Mouse (Mus musculus) layer of hippocampus, postnatal 25 days (tissue): ENCODE measurements around the gene Gpcpd1. TPM values are rescaled to one million over a fixed set of nuclear protein-coding genes. Genes with fewer than 3 reads are reported as not detected.

Source experiments
- DNase-seq, 2 experiments: peaks; one replicate each; pipeline ENCODE4 v3.0.0; 2022; ENCODE audit warnings: mixed read lengths in 2 of 2, low spot score in 1 of 2; ENCODE audit errors: extremely low spot score in 1 of 2
- total RNA-seq, 2 experiments: library from RNA; stranded (reverse); gene quantifications; 2 replicates each; pipeline ENCODE4 v1.2.3; 2021

The Gpcpd1 gene
- total RNA-seq, 2 experiments from 2014 or later, result 69.6 to 87.4 TPM

GRCm38 (mm10) chr2:132526110-132526509, 61.4 kb downstream of the Gpcpd1 start:
- no peak for DNase-seq

- no peak for DNase-seq
Observed at GRCm38 (mm10) chr2:132518021-132518901, 69.3 kb downstream of the Gpcpd1 start.

DNA sequence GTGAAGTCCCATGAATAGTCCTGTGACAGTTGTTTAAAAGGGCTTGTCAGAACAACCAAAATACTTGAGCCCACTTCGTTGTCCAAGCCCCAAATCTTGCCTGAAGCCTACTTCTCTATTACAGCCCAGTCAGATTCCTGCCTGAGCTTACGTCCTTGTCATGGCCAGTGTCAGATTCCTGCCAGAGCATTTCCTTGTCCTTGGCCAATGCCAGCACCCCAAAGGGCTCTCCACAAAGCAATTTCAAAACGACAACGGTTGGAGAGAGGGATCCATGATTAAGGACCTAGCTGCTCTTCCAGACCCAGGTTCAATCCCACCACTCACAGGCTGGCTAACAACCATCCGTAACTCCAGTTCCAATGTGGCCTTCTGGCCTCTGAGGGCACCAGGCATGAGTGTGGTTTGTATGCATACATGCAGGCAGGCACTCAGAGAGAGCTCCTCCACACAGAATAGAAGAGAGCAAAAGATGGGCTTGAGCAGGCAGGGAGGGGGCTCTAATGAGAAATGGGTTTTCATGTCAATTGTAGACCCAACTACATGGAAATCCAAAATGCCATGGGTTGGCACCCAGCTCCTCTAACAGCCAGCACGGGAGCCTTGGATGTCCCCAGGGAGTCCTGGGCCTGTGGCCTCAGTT, 70.2 kb downstream of the Gpcpd1 start:
- DNase-seq, result no peak

- DNase-seq, result peak; percentile 60 to 89
Observed at GRCm38 (mm10) chr2:132516130-132517030, 71.1 kb downstream of the Gpcpd1 start.

GRCm38 (mm10) chr2:132515607-132516006, 71.9 kb downstream of the Gpcpd1 start:
- no peak for DNase-seq

GRCm38 (mm10) chr2:132515076-132515475, 72.5 kb downstream of the Gpcpd1 start:
- DNase-seq, result no peak

DNA sequence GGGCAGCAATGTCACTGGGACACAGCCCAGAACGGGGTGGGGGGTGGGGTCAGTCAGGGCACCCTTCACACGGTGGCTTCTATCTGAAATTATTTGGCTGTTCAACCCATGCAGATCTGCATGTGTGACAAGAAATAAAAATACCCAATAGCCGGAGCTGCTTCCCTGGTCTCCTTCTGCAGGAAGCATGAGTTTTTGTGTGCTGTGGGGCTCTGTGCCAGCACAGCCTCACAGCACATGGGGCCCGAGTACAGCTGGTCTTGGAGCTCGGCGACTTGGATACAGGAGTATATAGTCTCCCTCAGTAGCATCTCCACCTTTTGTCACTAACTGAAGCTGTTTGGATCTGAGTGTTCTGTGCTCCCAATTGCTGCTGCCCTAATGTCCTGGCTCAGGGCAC, 73.2 kb downstream of the Gpcpd1 start:
- peak; percentile 31 to 36 for DNase-seq

GRCm38 (mm10) chr2:132513371-132514181, 74.0 kb downstream of the Gpcpd1 start:
- DNase-seq, result peak in 1 of 2 experiments; percentile 25

DNA sequence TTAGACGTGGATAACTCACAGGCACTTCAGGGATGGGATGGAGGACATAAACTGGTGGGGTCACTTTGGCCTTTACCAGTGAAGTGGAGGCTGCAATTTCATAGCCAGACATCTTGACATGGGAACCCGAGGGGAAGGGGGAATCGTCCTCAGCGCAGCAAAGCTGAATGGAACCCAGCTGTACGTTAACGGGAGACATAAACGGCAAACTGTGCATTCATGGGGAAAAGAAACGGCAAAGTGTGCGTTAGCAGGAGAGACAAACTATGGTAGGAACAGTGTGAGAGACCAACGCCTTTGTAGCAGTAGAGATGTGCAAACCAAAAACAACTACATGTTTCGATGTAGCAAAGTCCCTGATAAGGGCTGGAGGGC, 74.6 kb downstream of the Gpcpd1 start:
- DNase-seq, result no peak

- DNase-seq, result no peak
Observed at GRCm38 (mm10) chr2:132512051-132512976, 75.2 kb downstream of the Gpcpd1 start.

DNA sequence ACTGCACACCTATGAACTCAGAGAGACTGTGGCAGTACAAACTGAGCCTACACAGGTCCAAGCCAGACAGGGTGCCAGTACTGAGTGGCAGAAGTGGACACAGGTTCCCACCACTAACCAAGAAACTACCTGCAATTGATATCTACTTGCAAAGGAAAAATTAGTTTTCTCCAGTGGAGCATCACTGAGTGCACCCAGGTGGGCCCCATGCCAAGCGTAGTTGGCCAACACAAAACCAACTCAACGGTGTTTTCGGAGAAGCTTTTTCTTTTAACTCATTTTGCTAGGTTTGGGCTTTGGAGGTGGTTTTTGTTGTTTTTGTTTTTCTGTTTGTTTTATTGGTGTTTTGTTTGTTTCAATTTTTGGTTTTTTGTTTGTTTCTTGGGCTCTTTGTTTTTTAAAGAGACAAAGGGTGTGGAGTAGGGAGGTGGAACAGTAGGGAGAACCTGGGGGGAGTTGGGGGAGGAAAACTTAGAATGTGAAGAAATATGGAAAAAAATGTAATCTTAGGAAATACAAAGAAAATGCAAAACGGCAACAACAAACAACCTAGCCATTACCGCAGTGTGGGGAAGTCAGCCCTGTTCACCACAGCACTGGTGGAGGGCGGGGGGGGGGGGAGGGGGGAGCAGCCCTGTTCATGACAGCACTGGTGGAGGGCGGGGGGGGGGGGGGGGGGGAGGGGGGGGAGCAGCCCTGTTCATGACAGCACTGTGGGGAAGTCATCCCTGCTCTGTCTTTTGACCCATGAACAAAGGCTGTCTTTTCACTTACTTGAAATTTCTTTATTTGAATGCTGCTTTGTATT, 76.3 kb downstream of the Gpcpd1 start:
- DNase-seq, result no peak

GRCm38 (mm10) chr2:132509714-132510113, 77.8 kb downstream of the Gpcpd1 start:
- no peak for DNase-seq

DNA sequence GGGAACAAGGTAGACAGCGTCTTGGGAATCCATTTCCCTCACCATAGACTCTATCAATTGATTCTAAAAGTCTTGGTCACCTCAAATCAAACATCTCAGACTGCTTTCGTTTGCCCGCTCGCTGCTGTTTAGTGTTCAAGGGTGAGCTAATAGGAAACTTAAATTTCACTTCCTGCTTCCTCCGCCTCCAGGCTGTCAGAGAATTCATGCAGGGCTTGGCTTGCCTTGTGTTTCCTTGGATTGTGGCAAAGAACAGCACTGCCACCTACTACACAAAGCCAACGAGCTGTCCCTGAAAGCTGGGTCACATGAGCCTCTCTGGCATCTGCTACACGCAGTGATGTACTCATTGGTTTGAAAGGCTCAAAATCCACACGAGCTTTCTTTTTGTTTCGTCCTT, 78.3 kb downstream of the Gpcpd1 start:
- DNase-seq, result no peak

DNA sequence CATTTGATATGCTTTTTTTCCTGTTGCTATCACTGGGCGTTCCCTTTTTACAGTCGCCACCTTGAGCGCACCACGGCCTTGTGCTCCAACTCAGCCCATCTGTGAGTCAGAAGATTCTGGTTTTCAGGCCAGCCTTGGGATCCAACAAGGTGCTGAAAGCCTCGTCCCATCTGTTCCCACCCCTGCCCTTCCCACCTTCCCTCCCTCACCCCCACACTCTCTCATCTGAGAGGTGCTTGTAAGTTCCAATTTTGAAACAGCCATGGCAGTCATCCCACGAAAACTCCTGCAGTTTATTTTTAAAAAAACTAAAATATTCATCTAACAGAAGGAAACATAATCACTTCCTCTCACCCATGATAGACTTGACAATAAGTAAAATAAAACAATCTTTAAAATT, 80.0 kb downstream of the Gpcpd1 start:
- no peak for DNase-seq

GRCm38 (mm10) chr2:132507091-132507490, 80.4 kb downstream of the Gpcpd1 start:
- no peak for DNase-seq

DNA sequence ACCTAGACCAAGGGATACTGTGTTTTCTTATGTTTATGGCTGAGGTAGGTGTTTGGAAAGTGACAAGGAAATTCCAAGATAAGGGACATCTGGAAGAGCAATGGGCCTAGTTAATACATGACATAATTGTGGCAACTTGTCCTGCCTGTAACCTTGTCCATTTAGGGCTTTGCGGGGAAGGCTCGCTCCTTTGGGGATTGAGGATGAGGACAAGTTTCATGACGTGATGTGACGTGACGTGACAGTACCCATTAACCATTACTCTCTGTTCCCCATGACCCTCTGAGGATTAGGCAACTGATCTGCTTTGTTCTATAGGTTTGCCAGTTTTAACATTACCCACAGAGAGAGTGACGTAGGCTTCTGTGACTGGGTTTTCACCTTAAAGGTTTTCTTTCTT, 81.7 kb downstream of the Gpcpd1 start:
- no peak for DNase-seq

- no peak for DNase-seq
Observed at GRCm38 (mm10) chr2:132498344-132498743, 89.2 kb downstream of the Gpcpd1 start.
